Mouse (Mus musculus): ENCODE measurements around the gene Ssbp1.
A peak's percentile ranks its signal among the peaks of the same experiment; 100 is the strongest.

The Ssbp1 gene

GRCm38 (mm10) chr6:40454436-40455041 is 16.6 kb upstream of the Ssbp1 start:
- ATAC-seq (ENCODE audit: low TSS enrichment): no peak

DNA sequence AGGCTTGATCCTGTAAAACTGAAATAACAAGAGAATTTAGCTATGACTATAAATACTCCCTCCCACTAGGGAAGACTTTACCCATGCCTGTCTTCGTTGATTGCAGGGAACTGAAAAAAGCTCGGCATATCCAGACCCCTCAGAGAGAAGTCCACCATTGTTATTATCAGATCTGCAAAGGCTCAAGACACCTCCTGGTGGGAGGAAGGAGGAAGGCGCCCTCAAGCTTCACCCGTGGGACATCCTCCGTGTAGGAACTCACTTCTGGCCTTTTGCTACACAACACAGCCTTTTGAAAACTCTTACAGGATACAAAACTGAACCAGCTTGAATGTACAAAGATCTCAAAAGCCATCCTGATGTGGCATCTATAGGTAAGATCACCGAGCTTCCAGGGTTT is 5.4 kb upstream of the Ssbp1 start:
- no peak for ATAC-seq (ENCODE audit: low TSS enrichment)

- 0 out of 2 replicates have a peak, but pooled peaks have one; percentile 4 for ATAC-seq (ENCODE audit: low TSS enrichment)
Observed at GRCm38 (mm10) chr6:40471720-40472010, 513 bp downstream of the Ssbp1 start.

GRCm38 (mm10) chr6:40476132-40476531 is 5.0 kb downstream of the Ssbp1 start:
- ATAC-seq (ENCODE audit: low TSS enrichment): no peak

- ATAC-seq (ENCODE audit: low TSS enrichment): no peak
Observed at GRCm38 (mm10) chr6:40479705-40480104, 8.6 kb downstream of the Ssbp1 start.

DNA sequence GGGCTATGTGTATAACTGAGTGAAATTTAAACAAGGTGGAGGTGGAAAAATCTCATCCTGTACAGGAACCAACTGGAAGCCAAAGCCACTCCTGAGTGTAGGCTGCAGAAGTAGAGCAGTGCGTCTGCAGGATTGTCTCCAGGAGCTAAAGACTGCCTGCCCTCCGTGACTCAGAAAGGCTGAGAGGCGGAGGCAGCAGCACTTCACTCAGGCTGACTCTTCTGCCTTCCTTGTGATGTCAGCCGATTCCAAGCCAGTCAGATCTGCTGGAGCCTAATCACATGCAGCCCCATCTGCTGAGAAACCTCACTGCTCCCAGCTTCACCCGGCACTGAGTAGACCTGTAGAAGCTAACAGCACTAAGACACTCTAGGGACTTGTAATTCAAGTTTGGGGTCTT is 11.2 kb downstream of the Ssbp1 start:
- ATAC-seq (ENCODE audit: low TSS enrichment): peak; percentile 90

DNA sequence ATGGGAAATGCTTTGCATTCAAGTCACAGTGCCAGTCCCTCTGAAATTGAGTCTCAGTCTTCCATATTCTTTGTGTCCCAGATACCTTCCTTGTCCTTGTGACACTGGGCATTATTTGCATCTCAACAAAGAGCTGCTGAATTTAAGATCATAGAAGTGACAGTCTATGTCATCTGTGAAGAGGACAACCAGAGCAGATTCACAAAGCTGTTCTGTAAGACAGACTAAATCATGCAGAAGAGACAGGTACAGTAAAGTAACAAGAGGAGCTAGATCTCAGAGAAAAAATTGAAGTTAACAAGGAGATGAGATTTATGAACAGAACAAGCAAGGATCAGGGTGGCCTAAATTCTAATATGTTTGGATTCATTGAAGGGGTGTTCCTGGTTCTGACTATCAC is 19.8 kb downstream of the Ssbp1 start, which contains the start of gene Tas2r137:
Gene Tas2r137 (plus strand): TSS at position 301 of the 400 bp plus-strand sequence.
- ATAC-seq (ENCODE audit: low TSS enrichment): no peak

GRCm38 (mm10) chr6:40493229-40493628 is 22.1 kb downstream of the Ssbp1 start, which contains the start of gene Tas2r108:
TSS of gene Tas2r108 (plus strand) at chr6:40493529.
- ATAC-seq (ENCODE audit: low TSS enrichment): no peak

DNA sequence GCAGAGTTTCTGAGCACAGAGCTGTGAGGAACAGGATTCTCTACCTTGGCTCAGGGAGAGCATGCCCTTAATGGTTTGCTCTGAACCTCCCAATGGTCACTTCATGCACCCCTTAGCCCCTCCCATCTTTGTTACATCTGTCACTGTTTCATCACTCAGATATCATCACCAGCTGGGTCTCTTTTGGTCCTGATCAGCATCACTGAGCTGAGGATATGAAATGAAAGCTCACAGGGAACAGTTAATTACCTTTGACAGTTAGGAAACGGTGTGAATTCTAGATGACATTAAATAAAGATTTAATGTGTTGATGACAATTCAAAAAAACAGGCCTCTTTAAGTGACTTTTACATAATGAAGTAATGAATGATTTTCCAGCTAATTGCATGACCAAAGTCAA is 48.3 kb downstream of the Ssbp1 start, which contains the start of gene Prss37:
Gene Prss37 (minus strand): TSS at position 101 of the 400 bp plus-strand sequence.
- ATAC-seq (ENCODE audit: low TSS enrichment): no peak

Measured in frontal cortex, adult (tissue).